Mouse (Mus musculus) midbrain, embryonic 10.5 days (tissue): ENCODE measurements around the gene Ppfibp1. TPM values are rescaled to one million over a fixed set of nuclear protein-coding genes. Genes with fewer than 3 reads are reported as not detected.

ENCODE experiments used
- polyA plus RNA-seq: library from polyadenylated mRNA; unstranded; fragments of >200 nt; fragmentation: Nextera tagmentation; extraction: Ambion mirVana; gene quantifications from 2 replicates; pipeline ENCODE4 v1.2.1, GENCODE M21; 2016

Gene Ppfibp1
- polyA plus RNA-seq, 1 experiment from 2014 or later: 28.8 TPM

Other genes starting within 250 kb of the Ppfibp1 start
- gene Med21, start 245.9 kb upstream of the Ppfibp1 start, polyA plus RNA-seq: 132 and 135 TPM in 2 replicates
- 26.0 and 27.1 TPM in 2 replicates for gene Tm7sf3, start 245.7 kb upstream of the Ppfibp1 start, polyA plus RNA-seq
- 21.0 and 21.2 TPM in 2 replicates for gene Stk38l, start 163.5 kb upstream of the Ppfibp1 start, polyA plus RNA-seq
- gene Arntl2, start 92.4 kb upstream of the Ppfibp1 start, polyA plus RNA-seq: 1.9 and 2.0 TPM in 2 replicates
- not detected in 2 replicates for gene Smco2, start 38.4 kb upstream of the Ppfibp1 start, polyA plus RNA-seq
- gene 1700034J05Rik, start 65.9 kb downstream of the Ppfibp1 start, polyA plus RNA-seq: 0.11 TPM in 2 replicates
- 0.60 and 0.69 TPM in 2 replicates for gene Rep15, start 144.1 kb downstream of the Ppfibp1 start, polyA plus RNA-seq
- 109 TPM in 2 replicates for gene Mrps35, start 154.3 kb downstream of the Ppfibp1 start, polyA plus RNA-seq
- gene Mansc4, start 198.5 kb downstream of the Ppfibp1 start, polyA plus RNA-seq: 0.27 and 0.44 TPM in 2 replicates
- gene Klhl42, start 202.9 kb downstream of the Ppfibp1 start, polyA plus RNA-seq: 5.5 and 6.4 TPM in 2 replicates